Mouse (Mus musculus): ENCODE measurements around the gene Tbck. TPM values are rescaled to one million over a fixed set of nuclear protein-coding genes. Genes with fewer than 3 reads are reported as not detected.

The Tbck gene
- polyA plus RNA-seq, 1 experiment from 2014 or later, result 21.5 TPM

GRCm38 (mm10) chr3:132706977-132707376 lies 23.0 kb downstream of the Tbck start:
- peaks cover 6% of the 10 kb centered on the region; the same call in 1 of the 2 replicates for H3K36me3 ChIP-seq
- H3K9me3 ChIP-seq (replicated peaks), result no peaks in the 10 kb centered on the region
- no peaks in the 10 kb centered on the region for H3K27me3 ChIP-seq (ENCODE audit: low read depth, poor library complexity, severe bottlenecking)
- no peaks in the 10 kb centered on the region for H3K4me1 ChIP-seq
- DNase-seq (ENCODE audit: low spot score), result no peak
- H3K27ac ChIP-seq (replicated peaks), result no peak overlapping the region
- 80% methylated on average over 4 of the region's 4 CpGs for WGBS
- H3K4me3 ChIP-seq, result no peak overlapping the region

- Histone ChIP-seq H3K27ac (replicated peaks) (no peak overlapping the region), H3K27me3 (ENCODE audit: low read depth, poor library complexity, severe bottlenecking) (no peaks in the 10 kb centered on the region), H3K9me3 (replicated peaks) (no peaks in the 10 kb centered on the region), H3K4me1 (no peaks in the 10 kb centered on the region), H3K36me3 (peaks cover 6% of the 10 kb centered on the region; the same call in 1 of the 2 replicates), H3K4me3 (no peak overlapping the region)
- DNase-seq (ENCODE audit: low spot score), result no peak
- 85% methylated on average over 5 of the region's 5 CpGs for WGBS
Measured at GRCm38 (mm10) chr3:132713913-132714312, 30.0 kb downstream of the Tbck start.

GRCm38 (mm10) chr3:132717316-132717715 lies 33.4 kb downstream of the Tbck start:
- H3K4me3 ChIP-seq, result no peak overlapping the region
- H3K36me3 ChIP-seq, result peaks cover 10% of the 10 kb centered on the region
- H3K27me3 ChIP-seq (ENCODE audit: low read depth, poor library complexity, severe bottlenecking), result no peaks in the 10 kb centered on the region
- 94% methylated on average over 4 of the region's 4 CpGs for WGBS
- H3K9me3 ChIP-seq (replicated peaks), result no peaks in the 10 kb centered on the region
- DNase-seq (ENCODE audit: low spot score), result no peak
- no peak overlapping the region for H3K27ac ChIP-seq (replicated peaks)
- no peaks in the 10 kb centered on the region for H3K4me1 ChIP-seq

GRCm38 (mm10) chr3:132724326-132724725 lies 40.4 kb downstream of the Tbck start:
- peaks cover 28% of the 10 kb centered on the region for H3K36me3 ChIP-seq
- no peak overlapping the region for H3K4me3 ChIP-seq
- H3K4me1 ChIP-seq, result no peaks in the 10 kb centered on the region
- no peaks in the 10 kb centered on the region for H3K27me3 ChIP-seq (ENCODE audit: low read depth, poor library complexity, severe bottlenecking)
- 97% methylated on average over 3 of the region's 3 CpGs for WGBS
- no peak overlapping the region for H3K27ac ChIP-seq (replicated peaks)
- no peaks in the 10 kb centered on the region for H3K9me3 ChIP-seq (replicated peaks)
- DNase-seq (ENCODE audit: low spot score), result no peak

GRCm38 (mm10) chr3:132744287-132745146 lies 60.6 kb downstream of the Tbck start:
- 50% methylated on average over 10 of the region's 10 CpGs for WGBS
- H3K27me3 ChIP-seq (ENCODE audit: low read depth, poor library complexity, severe bottlenecking), result no peaks in the 10 kb centered on the region
- peaks cover 40% of the 10 kb centered on the region for H3K4me1 ChIP-seq
- no peaks in the 10 kb centered on the region for H3K9me3 ChIP-seq (replicated peaks)
- peak; percentile 46 for DNase-seq (ENCODE audit: low spot score)
- H3K36me3 ChIP-seq, result no peaks in the 10 kb centered on the region
- H3K4me3 ChIP-seq, result 0 out of 2 replicates have a peak overlapping the region, but pooled peaks have one; percentile 11
- H3K27ac ChIP-seq (replicated peaks), result peak overlapping the region; percentile 74

GRCm38 (mm10) chr3:132747036-132747435 lies 63.1 kb downstream of the Tbck start:
- no peaks in the 10 kb centered on the region for H3K27me3 ChIP-seq (ENCODE audit: low read depth, poor library complexity, severe bottlenecking)
- WGBS, result 47% methylated on average over 3 of the region's 3 CpGs
- no peak overlapping the region for H3K4me3 ChIP-seq
- no peaks in the 10 kb centered on the region for H3K36me3 ChIP-seq
- no peak overlapping the region for H3K27ac ChIP-seq (replicated peaks)
- peaks cover 40% of the 10 kb centered on the region for H3K4me1 ChIP-seq
- DNase-seq (ENCODE audit: low spot score), result peak; percentile 53
- no peaks in the 10 kb centered on the region for H3K9me3 ChIP-seq (replicated peaks)

- Histone ChIP-seq H3K4me1 (peaks cover 40% of the 10 kb centered on the region), H3K27me3 (ENCODE audit: low read depth, poor library complexity, severe bottlenecking) (no peaks in the 10 kb centered on the region), H3K9me3 (replicated peaks) (no peaks in the 10 kb centered on the region), H3K36me3 (0 out of 2 replicates have a peak, but pooled peaks cover 2% of the 10 kb centered on the region), H3K4me3 (no peak overlapping the region), H3K27ac (replicated peaks) (0 out of 2 replicates have a peak overlapping the region, but pooled peaks have one; percentile 0)
- no peak for DNase-seq (ENCODE audit: low spot score)
- 84% methylated on average over 14 of the region's 14 CpGs for WGBS
Measured at GRCm38 (mm10) chr3:132747766-132748165, 63.8 kb downstream of the Tbck start.

GRCm38 (mm10) chr3:132748750-132749149 lies 64.8 kb downstream of the Tbck start:
- peaks cover 30% of the 10 kb centered on the region for H3K4me1 ChIP-seq
- no peaks in the 10 kb centered on the region for H3K9me3 ChIP-seq (replicated peaks)
- no peak overlapping the region for H3K4me3 ChIP-seq
- WGBS, result 92% methylated on average over 3 of the region's 3 CpGs
- DNase-seq (ENCODE audit: low spot score), result no peak
- no peaks in the 10 kb centered on the region for H3K27me3 ChIP-seq (ENCODE audit: low read depth, poor library complexity, severe bottlenecking)
- H3K27ac ChIP-seq (replicated peaks), result no peak overlapping the region
- H3K36me3 ChIP-seq, result peaks cover 11% of the 10 kb centered on the region

GRCm38 (mm10) chr3:132752772-132753171 lies 68.8 kb downstream of the Tbck start:
- H3K27me3 ChIP-seq (ENCODE audit: low read depth, poor library complexity, severe bottlenecking), result no peaks in the 10 kb centered on the region
- WGBS, result 83% methylated on average over 4 of the region's 4 CpGs
- no peak overlapping the region for H3K4me3 ChIP-seq
- no peak overlapping the region for H3K27ac ChIP-seq (replicated peaks)
- DNase-seq (ENCODE audit: low spot score), result no peak
- no peaks in the 10 kb centered on the region for H3K9me3 ChIP-seq (replicated peaks)
- peaks cover 2% of the 10 kb centered on the region for H3K4me1 ChIP-seq
- H3K36me3 ChIP-seq, result peaks cover 22% of the 10 kb centered on the region

- Histone ChIP-seq H3K27ac (replicated peaks) (no peak overlapping the region), H3K9me3 (replicated peaks) (no peaks in the 10 kb centered on the region), H3K4me1 (no peaks in the 10 kb centered on the region), H3K27me3 (ENCODE audit: low read depth, poor library complexity, severe bottlenecking) (no peaks in the 10 kb centered on the region), H3K36me3 (peaks cover 26% of the 10 kb centered on the region), H3K4me3 (no peak overlapping the region)
- no peak for DNase-seq (ENCODE audit: low spot score)
- WGBS, result 98% methylated on average over 1 of the region's 1 CpGs
Measured at GRCm38 (mm10) chr3:132756274-132756673, 72.3 kb downstream of the Tbck start.

- no peaks in the 10 kb centered on the region for H3K36me3 ChIP-seq
- H3K9me3 ChIP-seq (replicated peaks), result no peaks in the 10 kb centered on the region
- no peak overlapping the region for H3K4me3 ChIP-seq
- peak overlapping the region; percentile 72 for H3K27ac ChIP-seq (replicated peaks)
- peaks cover 8% of the 10 kb centered on the region for H3K4me1 ChIP-seq
- WGBS, result 84% methylated on average over 17 of the region's 17 CpGs
- no peak for DNase-seq (ENCODE audit: low spot score)
- H3K27me3 ChIP-seq (ENCODE audit: low read depth, poor library complexity, severe bottlenecking), result no peaks in the 10 kb centered on the region
Measured at GRCm38 (mm10) chr3:132766033-132766726, 82.2 kb downstream of the Tbck start.

GRCm38 (mm10) chr3:132772054-132772453 lies 88.1 kb downstream of the Tbck start:
- 51% methylated on average over 7 of the region's 7 CpGs for WGBS
- DNase-seq (ENCODE audit: low spot score), result peak; percentile 27

GRCm38 (mm10) chr3:132776686-132777085 lies 92.7 kb downstream of the Tbck start:
- H3K36me3 ChIP-seq, result no peaks in the 10 kb centered on the region
- no peak overlapping the region for H3K4me3 ChIP-seq
- no peak overlapping the region for H3K27ac ChIP-seq (replicated peaks)
- whole genome bisulfite sequencing, result 94% methylated on average over 7 of the region's 7 CpGs
- H3K27me3 ChIP-seq (ENCODE audit: low read depth, poor library complexity, severe bottlenecking), result no peaks in the 10 kb centered on the region
- peaks cover 5% of the 10 kb centered on the region for H3K4me1 ChIP-seq
- no peak for DNase-seq (ENCODE audit: low spot score)
- H3K9me3 ChIP-seq (replicated peaks), result no peaks in the 10 kb centered on the region

More at GRCm38 (mm10) chr3:132772054-132772453, 88.1 kb downstream of the Tbck start:
- Histone ChIP-seq H3K27ac (replicated peaks) (no peak overlapping the region), H3K9me3 (replicated peaks) (no peaks in the 10 kb centered on the region), H3K36me3 (no peaks in the 10 kb centered on the region), H3K4me3 (no peak overlapping the region), H3K27me3 (ENCODE audit: low read depth, poor library complexity, severe bottlenecking) (no peaks in the 10 kb centered on the region), H3K4me1 (peaks cover 5% of the 10 kb centered on the region)
